Mouse (Mus musculus) intestine, embryonic 16.5 days (tissue): ENCODE results near the gene Myg1. TPM values are rescaled to one million over a fixed set of nuclear protein-coding genes. Genes with fewer than 3 reads are reported as not detected.

ENCODE experiments used
- polyA plus RNA-seq: library from polyadenylated mRNA; unstranded; fragments of >200 nt; fragmentation: Nextera tagmentation; extraction: Ambion mirVana; gene quantifications from 2 replicates; pipeline ENCODE4 v1.2.1, GENCODE M21; 2015

Myg1 gene
- polyA plus RNA-seq, 1 experiment from 2014 or later: 80.9 TPM

Other genes starting within 250 kb of the Myg1 start
- gene Tns2, start 231.3 kb upstream of the Myg1 start, polyA plus RNA-seq: 26.4 and 28.6 TPM in 2 replicates
- 27.5 and 28.0 TPM in 2 replicates for gene Spryd3, start 195.5 kb upstream of the Myg1 start, polyA plus RNA-seq
- gene Igfbp6, start 187.3 kb upstream of the Myg1 start, polyA plus RNA-seq: 11.8 and 11.9 TPM in 2 replicates
- 25.0 and 31.2 TPM in 2 replicates for gene Soat2, start 181.2 kb upstream of the Myg1 start, polyA plus RNA-seq
- gene Zfp740, start 128.5 kb upstream of the Myg1 start, polyA plus RNA-seq: 33.6 and 35.3 TPM in 2 replicates
- gene Csad, start 127.0 kb upstream of the Myg1 start, polyA plus RNA-seq: 33.2 and 38.4 TPM in 2 replicates
- 9.5 and 10.3 TPM in 2 replicates for gene Itgb7, start 99.8 kb upstream of the Myg1 start, polyA plus RNA-seq
- 13.6 and 14.7 TPM in 2 replicates for gene Rarg, start 74.2 kb upstream of the Myg1 start, polyA plus RNA-seq
- 0.13 TPM in 1 of 2 replicates, not detected in the other for gene Gm9918, start 61.1 kb upstream of the Myg1 start, polyA plus RNA-seq
- 74.2 and 77.6 TPM in 2 replicates for gene Mfsd5, start 52.3 kb upstream of the Myg1 start, polyA plus RNA-seq
- 18.0 and 21.1 TPM in 2 replicates for gene Espl1, start 35.4 kb upstream of the Myg1 start, polyA plus RNA-seq
- 280 and 283 TPM in 2 replicates for gene Pfdn5, start 5.6 kb upstream of the Myg1 start, polyA plus RNA-seq
- 50.6 and 59.1 TPM in 2 replicates for gene Aaas, start 19.1 kb downstream of the Myg1 start, polyA plus RNA-seq
- 0.50 and 0.60 TPM in 2 replicates for gene Sp7, start 35.5 kb downstream of the Myg1 start, polyA plus RNA-seq
- gene Sp1, start 74.4 kb downstream of the Myg1 start, polyA plus RNA-seq: 6.8 and 7.2 TPM in 2 replicates
- 0.75 and 0.88 TPM in 2 replicates for gene Amhr2, start 113.7 kb downstream of the Myg1 start, polyA plus RNA-seq
- 173 and 182 TPM in 2 replicates for gene Prr13, start 127.3 kb downstream of the Myg1 start, polyA plus RNA-seq
- gene Pcbp2, start 138.8 kb downstream of the Myg1 start, polyA plus RNA-seq: 138 and 152 TPM in 2 replicates
- gene Gm10337, start 172.0 kb downstream of the Myg1 start, polyA plus RNA-seq: 5.5 TPM in 1 of 2 replicates, not detected in the other
- gene Map3k12, start 185.4 kb downstream of the Myg1 start, polyA plus RNA-seq: 9.2 TPM in 2 replicates
- 91.3 and 105 TPM in 2 replicates for gene Tarbp2, start 186.5 kb downstream of the Myg1 start, polyA plus RNA-seq
- gene Npff, start 193.2 kb downstream of the Myg1 start, polyA plus RNA-seq: 1.8 and 1.9 TPM in 2 replicates